Mouse (Mus musculus) CD4-positive, CD25-positive, alpha-beta regulatory T cell, adult 9 weeks (primary cell): ENCODE results near the gene Mtm1. TPM values are rescaled to one million over a fixed set of nuclear protein-coding genes. Genes with fewer than 3 reads are reported as not detected.

Experiments used
- polyA plus RNA-seq: library from polyadenylated mRNA; unstranded; fragments of 100-300 nt; shearing (Covaris generic); gene quantifications from one replicate; pipeline ENCODE4 v1.2.1, GENCODE M21; 2017

Gene Mtm1
- 12.1 TPM for polyA plus RNA-seq

DNA sequence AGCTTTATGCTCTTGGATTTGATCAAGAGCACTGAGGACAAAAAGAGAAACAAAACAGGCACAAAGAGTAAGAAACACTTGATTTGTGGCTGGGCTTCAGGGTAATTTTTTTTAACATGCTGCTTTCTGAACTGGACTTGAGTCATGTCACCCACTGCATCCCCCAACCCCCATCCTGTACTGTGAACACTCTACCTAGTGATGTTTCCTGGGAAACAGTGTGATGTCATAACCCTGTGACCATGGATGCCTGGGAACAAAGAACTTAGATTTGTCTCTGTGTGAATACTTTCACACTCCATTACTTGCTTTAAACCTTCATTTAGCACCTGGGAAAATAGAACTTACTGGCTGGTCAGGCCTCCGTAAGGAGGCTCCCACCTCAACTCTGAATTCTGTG lies at the start of gene Mtm1:
TSS of gene Mtm1 (plus strand) at position 301 of the 400 bp plus-strand sequence.

GRCm38 (mm10) chrX:71364554-71364991 lies 154.0 kb downstream of the Mtm1 start, which contains the start of gene Mtmr1:
TSS of gene Mtmr1 (plus strand) at chrX:71364760.

Other genes with a start within 250 kb of the Mtm1 start
- gene Mamld1, start 160.5 kb upstream of the Mtm1 start, polyA plus RNA-seq: not detected
- gene Mtmr1, start 154.0 kb downstream of the Mtm1 start, polyA plus RNA-seq: 4.6 TPM